Mouse (Mus musculus) urinary bladder, postnatal 36 days (tissue): Measurements from ENCODE around the gene Hyal1.
A peak's percentile ranks its signal among the peaks of the same experiment; 100 is the strongest.
"Not testable (repeated sequence)": the region's sequence is repeated elsewhere in the genome, so short reads cannot be mapped to it uniquely, and the experiment has no call there.

ENCODE experiments used
- DNase-seq, 2 experiments: peaks; one replicate each; pipeline ENCODE4 v3.0.0; 2022; ENCODE audit warnings: low spot score in 2 of 2, mixed read lengths in 1 of 2

The Hyal1 gene

DNA sequence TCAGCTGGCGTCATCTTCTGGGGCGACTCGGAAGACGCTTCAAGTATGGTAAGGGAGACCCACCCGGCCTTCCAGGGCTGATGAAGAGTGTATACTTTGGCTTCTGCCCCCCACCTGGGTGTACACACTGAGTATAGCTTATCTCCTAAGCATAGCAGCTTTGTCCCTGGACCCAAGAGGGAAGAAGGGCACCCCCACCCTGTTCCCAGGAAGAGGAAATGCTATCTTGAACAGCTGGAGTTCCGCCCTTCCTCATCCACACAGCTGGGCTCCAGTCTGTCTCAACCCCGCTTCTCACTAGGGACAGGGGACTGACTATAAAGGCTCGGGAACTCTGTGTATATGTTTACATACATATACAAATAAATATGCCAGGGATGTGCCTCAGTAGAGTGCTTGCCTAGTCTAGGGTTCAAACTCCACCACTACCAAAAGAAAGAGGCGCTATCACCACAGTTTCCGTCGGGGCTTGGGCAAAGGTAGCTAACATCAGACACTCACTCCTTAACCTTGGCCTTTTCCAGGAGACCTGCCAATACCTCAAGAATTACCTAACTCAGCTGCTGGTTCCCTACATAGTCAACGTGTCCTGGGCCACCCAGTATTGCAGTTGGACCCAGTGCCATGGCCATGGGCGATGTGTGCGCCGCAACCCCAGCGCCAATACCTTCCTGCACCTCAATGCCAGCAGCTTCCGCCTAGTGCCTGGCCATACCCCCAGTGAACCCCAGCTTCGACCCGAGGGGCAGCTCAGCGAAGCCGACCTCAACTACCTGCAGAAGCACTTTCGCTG is 5.0 kb upstream of the Hyal1 start:
- DNase-seq: no peak

DNA sequence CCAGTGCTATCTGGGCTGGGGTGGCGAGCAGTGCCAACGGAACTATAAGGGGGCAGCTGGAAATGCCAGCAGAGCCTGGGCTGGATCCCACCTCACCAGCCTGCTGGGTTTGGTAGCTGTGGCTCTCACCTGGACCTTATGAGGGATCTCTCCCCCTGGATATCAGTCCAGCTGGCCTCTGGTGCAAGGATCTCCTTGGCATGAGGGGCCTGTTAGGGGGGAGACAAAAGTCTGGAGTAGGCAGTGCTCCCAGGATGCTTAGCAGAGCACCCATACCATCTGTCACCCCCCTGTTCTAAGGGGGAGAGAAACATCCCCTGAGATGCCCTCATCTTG is 4.4 kb upstream of the Hyal1 start:
- no peak for DNase-seq

DNA sequence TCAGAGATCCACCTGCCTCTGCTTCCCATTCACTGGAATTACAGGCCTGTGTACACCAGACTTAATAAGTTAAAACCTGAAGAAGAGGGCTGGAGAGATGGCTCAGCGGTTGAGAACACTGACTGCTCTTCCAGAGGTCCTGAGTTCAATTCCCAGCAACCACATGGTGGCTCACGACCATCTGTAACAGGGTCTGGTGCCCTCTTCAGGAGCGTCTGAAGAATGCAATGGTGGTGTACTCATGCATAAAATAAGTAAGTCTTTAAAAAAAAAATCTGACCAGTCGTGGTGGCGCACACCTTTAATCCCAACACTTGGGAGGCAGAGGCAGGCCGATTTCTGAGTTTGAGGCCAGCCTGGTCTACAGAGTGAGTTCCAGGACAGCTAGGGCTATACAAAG is 3.0 kb upstream of the Hyal1 start:
- not testable (repeated sequence) for DNase-seq

DNA sequence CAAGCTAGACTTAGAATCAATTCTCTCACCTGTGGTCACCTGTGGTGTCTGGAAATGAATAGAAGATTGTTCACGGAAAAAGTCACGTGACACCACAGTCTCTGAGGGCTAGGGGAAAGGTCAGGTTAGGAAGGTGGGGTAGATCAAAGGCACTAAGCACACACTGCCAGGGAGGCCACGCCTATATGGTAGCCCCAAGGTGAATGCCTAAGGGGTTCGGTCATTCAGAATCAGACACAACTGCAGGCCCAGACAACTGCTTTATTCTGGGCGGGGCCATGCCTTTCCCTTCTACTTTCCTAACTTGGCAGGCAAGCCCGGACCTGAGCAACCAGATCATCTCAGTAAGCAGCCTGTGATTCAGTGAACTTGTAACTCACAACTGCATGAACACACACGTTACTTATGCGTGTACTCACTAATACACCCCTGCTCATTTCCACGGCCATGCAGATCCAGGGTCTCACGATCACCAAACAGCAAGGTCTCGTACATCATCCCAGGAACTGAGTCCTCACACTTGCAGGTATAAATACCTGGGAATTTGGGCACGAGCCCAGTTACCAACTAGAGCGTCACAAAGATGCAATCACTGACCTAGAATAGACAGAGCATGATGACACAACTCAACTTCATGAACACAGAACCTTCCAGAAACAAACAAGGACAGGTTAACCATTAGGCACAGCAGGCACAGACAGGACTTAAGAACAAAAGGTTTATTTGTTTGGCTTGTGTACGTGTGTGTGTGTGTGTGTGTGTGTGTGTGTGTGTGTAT is 959 bp upstream of the Hyal1 start:
- DNase-seq: peak; percentile 74 to 76

DNA sequence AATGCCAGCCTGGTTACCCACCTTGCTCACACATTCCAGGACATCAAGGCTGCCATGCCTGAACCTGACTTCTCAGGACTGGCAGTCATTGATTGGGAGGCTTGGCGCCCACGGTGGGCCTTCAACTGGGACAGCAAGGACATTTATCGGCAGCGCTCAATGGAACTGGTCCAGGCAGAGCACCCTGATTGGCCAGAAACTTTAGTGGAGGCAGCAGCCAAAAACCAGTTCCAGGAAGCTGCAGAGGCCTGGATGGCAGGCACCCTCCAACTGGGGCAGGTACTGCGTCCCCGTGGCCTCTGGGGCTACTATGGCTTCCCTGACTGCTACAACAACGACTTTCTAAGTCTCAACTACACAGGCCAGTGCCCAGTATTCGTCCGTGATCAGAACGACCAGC is 1.1 kb downstream of the Hyal1 start:
- DNase-seq: no peak

DNA sequence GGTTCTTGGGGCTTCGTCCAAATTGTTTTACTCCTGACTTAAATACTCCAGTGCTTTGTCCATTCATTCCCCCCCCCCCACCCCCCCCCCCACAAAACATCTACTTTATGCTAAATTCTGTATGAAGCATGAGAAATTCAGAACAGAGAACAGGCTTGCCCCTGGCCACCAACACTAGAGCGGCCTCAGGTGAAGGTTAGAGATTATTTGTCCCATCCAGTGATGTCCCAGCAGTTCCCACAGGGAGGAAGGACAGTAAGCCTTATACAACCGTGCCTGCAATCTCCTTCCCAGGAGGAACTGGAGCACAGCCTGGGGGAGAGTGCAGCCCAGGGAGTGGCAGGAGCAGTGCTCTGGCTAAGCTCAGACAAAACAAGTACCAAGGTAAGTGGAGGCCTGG is 1.9 kb downstream of the Hyal1 start, which contains the start of gene Naa80:
Gene Naa80 (plus strand): TSS at position 301 of the 400 bp plus-strand sequence.
- DNase-seq: no peak

DNA sequence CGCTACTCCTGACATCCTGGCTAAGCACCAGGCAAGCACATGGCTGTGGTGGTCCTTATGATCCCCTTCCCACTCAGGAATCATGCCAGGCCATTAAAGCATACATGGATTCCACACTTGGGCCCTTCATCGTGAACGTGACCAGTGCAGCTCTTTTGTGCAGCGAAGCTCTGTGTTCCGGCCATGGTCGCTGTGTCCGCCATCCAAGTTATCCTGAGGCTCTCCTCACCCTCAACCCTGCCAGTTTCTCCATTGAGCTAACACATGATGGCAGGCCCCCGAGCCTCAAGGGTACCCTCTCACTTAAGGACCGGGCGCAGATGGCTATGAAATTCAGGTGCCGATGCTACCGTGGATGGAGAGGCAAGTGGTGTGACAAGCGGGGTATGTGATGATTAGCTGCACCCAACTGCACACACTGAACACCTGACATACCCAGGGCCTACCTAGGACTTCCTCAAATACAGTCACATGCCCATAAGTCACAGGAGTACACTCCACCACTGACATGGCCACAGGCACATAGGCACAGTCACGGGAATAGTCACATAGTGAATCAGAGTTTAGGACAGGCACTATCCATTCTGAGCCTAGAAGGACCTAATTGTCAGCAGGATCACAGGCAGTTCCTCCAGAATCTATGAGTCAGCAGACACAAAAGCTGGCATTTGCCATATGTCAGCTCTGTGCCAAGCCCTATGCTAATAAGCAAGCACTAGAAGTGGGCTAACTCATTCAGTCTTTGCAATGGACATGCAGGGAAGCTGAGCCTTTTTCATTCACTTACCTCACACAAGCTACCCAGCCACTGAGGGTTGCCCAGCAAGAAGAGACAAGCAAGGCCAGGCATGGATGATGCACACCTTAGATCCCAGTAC is 2.5 kb downstream of the Hyal1 start:
- no peak for DNase-seq

DNA sequence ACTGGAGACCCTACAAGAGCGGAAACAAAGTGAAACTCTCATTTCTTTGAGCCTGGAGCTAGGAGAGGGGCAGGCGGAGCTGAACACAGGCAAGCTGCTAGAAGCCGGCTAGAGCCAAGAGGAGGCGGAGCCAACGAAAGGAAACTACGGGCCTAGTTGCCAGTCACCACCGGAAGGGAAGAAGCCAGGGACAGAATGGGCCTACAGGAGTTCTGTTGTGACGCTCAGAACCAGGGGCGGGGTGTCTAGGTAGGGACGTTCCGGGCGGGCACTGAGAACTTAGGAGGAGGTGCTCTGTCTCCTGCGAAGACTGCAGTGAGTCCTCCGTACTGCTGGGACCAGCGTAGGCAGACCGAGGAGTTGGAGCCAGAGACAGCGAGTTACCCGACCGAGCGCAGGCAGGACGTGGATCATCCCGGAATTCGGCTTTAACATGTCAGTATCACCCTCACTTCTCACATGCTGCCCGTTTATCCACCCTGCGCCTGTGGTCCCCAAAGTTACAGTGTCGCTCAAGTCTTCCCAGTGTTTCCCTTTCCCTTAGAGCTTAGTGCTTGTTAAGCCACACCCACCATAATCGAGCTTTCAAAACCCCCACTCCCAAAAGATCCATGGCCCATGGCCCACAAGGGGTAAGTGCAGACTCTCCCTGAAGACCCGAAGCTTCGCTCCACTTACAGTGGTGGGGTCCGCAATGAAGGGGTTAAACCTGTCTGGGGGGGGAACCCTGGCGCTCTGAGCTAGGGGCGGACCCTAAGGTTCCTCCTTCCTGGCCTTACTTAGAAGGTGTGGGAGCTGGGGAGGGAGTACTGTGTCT is 4.0 kb downstream of the Hyal1 start, which contains the start of gene Hyal3:
Gene Hyal3 (plus strand): TSS at position 318 of the 817 bp plus-strand sequence.
- DNase-seq: peak; percentile 84 to 92

DNA sequence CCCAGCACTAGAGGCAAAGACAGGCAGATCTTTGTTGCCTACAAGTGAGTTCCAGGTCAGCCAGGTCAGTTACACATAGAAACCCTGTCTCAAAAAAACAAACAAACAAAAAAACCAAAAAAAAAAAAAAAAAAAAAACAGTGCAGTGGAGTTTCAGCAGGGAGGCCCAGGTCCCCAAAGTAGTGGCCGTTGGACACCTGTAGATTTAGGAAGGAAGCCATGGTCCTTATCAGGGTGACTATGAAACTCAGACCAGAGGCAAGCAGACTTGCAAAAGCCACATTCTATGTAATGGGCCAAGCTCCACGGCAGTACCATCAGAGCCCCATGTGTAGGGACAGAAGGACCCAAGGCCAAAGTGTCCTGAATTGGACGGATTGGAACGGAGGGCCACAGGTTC is 4.9 kb downstream of the Hyal1 start:
- DNase-seq: no peak

DNA sequence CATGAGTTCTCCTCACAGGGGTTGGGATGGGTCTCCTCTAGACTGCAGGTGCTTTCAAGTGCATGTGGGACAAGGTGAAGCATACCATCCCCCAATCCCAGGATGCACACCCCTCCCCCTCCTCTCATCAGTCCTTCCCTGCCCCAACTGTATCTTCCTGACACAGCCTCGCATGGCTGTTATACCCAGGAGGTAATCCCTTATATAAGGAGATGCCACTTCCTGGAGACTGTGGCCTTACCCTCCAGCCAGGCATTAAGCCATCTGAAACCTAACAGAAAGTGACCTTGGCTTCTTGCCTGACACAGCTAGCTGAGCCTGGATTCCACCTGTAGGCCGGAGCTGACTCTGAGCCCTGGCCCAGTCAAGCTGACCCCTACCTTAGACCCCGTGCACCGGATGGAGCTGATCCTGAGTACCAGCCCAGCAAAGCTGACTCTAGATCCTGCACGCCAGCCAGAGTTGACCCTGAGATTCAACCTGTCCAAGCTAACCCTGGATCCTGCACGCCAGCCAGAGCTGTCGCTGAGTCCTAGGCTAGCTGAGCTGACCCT is 5.9 kb downstream of the Hyal1 start:
- no peak for DNase-seq

DNA sequence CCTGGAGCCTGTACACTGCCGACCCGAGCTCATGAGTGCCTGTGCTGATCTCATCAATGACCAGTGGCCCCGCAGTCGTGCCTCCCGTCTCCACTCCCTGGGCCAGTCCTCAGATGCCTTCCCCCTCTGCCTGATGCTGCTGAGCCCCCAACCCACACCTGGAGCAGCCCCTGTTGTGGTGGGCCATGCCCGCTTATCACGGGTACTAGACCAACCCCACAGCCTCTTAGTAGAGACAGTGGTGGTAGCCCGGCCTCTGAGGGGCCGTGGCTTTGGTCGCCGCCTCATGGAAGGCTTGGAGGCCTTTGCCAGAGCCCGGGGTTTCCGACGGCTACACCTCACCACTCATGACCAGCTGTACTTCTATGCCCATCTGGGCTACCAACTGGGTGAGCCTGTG is 6.4 kb downstream of the Hyal1 start:
- DNase-seq: no peak

DNA sequence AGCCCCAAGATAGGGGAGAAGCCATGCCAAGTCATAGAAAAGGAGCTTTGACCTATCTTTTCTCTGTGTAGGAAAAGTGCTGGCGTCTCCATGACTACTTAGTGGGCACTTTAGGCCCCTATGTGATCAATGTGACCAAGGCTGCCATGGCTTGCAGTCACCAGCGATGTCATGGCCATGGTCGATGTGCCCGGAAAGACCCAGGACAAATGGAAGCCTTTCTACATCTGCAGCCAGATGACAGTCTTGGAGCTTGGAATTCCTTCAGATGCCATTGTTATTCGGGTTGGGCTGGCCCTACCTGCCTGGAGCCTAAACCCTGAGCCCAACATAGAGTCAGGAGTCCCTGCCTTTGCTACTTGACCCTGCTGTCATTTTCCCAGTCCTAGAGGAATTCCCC is 9.8 kb downstream of the Hyal1 start:
- no peak for DNase-seq

DNA sequence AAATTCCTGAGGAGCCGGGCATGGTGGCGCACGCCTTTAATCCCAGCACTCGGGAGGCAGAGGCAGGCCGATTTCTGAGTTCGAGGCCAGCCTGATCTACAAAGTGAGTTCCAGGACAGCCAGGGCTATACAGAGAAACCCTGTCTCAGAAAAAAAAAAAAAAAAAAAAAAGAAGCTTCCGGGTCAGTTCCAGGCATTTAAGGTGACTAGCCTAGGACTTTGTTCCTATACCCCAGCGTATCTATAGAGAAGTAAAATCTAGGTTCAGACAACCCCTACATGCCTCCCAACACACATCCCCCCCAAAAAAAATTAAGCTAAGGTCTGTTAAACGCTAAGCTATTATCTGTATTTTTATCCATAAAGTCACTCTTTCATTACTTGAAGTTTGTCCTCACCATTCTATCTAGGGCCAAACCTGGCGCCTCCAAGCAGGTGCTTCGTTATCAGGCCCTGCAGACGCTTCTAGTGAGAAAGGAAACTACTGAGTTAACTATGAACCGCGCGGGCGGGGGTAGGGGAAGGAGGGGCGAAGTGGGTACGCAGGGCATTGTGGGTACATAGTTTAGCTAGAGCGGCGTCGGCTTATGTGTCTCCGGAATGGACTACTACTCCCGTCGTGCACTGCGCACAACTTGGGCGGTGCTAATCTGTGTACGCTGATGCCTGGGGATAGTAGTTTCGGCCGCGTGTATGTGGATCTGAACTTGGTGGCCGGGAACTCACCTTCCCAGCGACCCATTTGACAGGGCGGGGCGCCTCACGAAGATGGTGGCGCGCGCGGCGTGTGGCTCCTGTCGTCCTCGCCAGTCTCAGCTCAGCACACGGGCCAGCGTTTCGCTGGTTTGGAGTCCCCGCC is 10.5 kb downstream of the Hyal1 start, which contains the start of gene Ifrd2:
Gene Ifrd2 (plus strand): TSS at position 669 of the 859 bp plus-strand sequence.
- DNase-seq: peak; percentile 93 to 97

DNA sequence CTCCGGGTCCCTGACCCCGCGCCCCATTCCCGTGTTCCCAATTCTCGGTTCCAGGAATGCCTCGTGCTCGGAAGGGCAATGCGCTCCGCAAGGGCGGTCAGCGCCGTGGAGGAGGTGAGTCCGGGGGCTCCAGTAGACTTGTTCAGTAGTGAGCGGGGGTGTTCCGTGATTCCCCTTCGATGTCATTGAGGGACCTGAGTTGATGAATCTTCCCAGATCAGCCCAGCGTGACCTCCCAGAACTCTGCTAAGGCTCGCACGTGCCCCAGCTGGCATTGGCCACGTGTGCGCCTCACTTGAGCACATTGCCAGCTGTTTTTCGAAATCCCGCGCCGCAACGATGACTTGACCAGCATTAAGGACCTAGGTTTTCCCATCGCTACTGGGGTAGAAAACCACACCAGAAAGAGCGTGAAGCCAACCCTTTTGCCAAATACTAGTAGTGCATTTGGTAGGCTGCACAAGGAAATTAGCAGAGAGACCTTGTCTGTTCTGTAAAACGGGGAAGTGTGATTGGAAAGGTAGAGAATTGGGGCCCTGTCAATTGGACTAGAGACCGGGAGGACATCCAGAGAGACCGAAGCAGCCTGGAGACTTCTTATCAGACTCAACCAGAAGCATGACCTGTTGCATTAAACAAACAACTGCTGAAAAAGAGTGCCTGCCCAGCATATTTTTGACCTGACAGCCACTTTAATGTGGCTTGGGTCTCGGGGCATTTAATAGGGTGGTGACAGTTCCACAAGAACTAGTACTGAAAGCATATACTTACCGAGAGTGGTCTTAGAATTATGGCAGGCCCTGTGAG is 11.3 kb downstream of the Hyal1 start:
- DNase-seq: peak in 1 of 2 experiments; percentile 66

DNA sequence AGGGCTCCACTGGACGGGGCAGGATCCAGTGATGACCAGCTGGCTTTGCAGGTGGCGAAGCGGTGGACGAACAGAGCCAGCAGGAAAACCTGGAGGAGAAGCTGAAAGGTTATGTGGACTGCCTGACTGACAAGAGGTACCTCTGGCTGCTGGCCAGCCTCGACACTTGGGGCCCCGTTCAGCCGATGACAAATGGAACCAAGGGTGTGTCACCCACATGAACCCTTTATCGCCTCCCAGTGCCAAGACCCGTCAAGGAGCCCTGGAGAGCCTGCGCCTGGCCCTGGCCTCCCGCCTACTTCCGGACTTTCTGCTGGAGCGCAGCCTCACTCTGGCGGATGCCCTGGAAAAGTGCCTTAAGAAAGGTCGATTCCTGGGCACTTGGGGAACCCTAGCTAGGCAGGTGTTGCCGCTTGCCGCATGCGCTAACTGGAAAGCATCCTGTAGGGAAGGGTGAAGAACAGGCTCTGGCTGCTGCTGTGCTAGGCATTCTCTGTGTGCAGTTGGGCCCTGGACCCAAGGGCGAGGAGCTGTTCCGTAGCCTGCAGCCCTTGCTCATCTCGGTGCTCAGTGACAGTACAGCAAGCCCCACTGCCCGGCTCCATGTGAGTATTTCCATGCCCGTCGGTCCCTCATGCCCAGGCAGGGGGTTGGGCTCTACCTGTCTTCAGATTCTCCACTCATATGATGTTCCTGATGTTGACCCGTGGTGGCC is 13.5 kb downstream of the Hyal1 start:
- DNase-seq: no peak

DNA sequence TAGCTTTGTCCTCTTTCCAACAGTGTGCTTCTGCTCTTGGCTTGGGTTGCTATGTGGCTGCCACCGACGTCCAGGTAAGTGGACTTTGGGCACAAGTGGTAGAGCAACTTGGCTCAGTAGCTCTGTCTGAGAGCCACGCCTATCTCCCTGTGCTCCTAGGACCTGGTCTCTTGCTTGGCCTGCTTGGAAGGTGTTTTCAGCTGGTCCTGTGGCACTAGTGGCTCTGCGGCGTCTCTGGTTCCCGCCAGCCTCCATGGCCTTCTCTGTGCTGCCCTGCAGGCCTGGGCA is 14.0 kb downstream of the Hyal1 start:
- no peak for DNase-seq

DNA sequence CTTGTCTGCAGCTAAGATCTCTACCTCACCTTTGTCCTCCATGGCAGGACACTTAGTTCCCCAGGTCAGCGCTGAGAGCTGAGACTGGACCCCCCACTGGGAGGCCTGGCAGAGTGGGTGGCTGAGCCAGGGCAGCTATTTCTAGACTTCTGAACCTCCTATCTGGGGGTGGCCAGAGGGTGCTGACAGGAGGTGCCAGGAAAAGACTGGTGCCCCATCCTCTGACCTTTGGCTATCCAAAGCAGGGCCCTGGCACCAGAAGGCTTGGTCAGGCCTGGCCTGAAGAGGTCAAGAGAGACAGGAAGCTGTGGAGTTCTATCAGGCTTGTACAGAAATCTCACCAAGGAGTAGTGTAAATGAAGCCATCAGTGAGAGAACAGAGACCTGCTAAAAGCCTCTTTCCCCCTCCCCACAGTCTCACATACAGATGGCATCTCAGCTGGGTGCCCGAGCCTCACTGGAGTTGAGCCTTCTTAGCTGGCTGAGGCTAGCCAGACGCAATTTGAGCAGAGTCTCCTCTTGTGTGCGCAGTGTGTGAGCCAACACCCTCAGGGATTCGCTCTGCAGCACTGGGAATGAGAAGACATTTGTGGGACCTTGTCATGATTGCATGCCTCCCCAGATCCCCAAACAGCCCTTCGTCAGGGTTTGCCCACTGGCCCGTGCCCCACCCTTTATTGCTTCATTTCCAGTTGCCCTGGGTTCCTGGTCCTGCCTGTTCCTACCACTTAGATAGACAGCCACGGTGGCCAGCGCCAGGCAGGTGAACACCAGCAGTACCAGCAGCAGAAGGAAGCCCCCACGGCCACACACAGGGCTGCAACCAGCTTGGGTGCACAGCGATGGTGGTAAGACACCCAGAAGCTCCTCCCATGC is 16.6 kb downstream of the Hyal1 start:
- no peak for DNase-seq
